Mouse (Mus musculus): ENCODE measurements around the gene Arhgef28.

DNA sequence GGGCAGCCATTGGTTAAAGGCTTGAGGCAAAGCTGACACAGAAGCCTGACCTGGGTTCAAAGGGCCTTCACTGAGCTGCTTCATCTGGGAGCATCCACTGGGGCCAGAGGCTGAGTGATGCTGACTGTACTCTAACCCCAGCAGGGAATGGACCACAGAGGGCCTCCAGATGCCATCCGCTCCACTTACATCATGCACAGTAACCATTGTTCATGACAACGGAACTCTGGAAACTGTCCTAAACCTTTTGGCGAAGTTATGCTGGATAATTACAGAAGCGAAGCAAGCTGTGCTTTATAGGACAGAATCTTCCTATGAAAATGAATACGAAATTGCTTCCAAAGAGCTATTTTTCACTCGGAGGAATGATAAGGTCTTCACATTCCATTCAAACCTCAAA lies 219.5 kb downstream of the Arhgef28 start:
- TF ChIP-seq CTCF (IDR thresholded peaks at IDR 0.05; ENCODE audit: extremely low read depth, insufficient read length, insufficient replicate concordance, low read depth, low read length) (no peak), POLR2A (IDR thresholded peaks at IDR 0.05; ENCODE audit: low read depth, low read length) (no peak)
